Mouse (Mus musculus) lung, postnatal 0 days (tissue): ENCODE measurements around the gene Slc18a2. TPM values are rescaled to one million over a fixed set of nuclear protein-coding genes. Genes with fewer than 3 reads are reported as not detected.

Experiments
- ATAC-seq: fragments of 200-750 bp; cut with Nextera tagmentation; 2 replicates; pipeline ENCODE4 v1.8.0; 2017; ENCODE audit warnings: moderate library complexity
- DNase-seq: peaks from one replicate; pipeline ENCODE4 v3.0.0-alpha.2; 2016; ENCODE audit warnings: low spot score
- H3K27ac ChIP-seq: fragments of 300-500 bp; sonication (generic); 2 replicates; pipeline ENCODE4 v1.5.1; 2014; ENCODE audit warnings: antibody characterized with exemption, mild to moderate bottlenecking, low read length, mixed read lengths
- H3K27me3 ChIP-seq: fragments of 300-500 bp; sonication (generic); replicated peaks from 2 replicates; pipeline ENCODE4 v1.6.1; 2014; ENCODE audit warnings: low read length, mixed read lengths; ENCODE audit not compliant: insufficient read depth
- H3K36me3 ChIP-seq: fragments of 300-500 bp; sonication (generic); 2 replicates; pipeline ENCODE4 v1.6.1; 2014; ENCODE audit warnings: low read length, mixed read lengths; ENCODE audit not compliant: insufficient read depth
- H3K4me1 ChIP-seq: fragments of 300-500 bp; sonication (generic); 2 replicates; pipeline ENCODE4 v1.6.1; 2014; ENCODE audit warnings: antibody characterized with exemption, low read depth, low read length, mixed read lengths; ENCODE audit not compliant: insufficient read depth
- H3K4me2 ChIP-seq: fragments of 300-500 bp; sonication (generic); replicated peaks from 2 replicates; pipeline ENCODE4 v1.6.1; 2014; ENCODE audit warnings: low read depth, mild to moderate bottlenecking, low read length, moderate library complexity, mixed read lengths
- H3K4me3 ChIP-seq: fragments of 300-500 bp; sonication (generic); 2 replicates; pipeline ENCODE4 v1.5.1; 2014; ENCODE audit warnings: low read depth, low read length
- H3K9ac ChIP-seq: fragments of 300-500 bp; sonication (generic); replicated peaks from 2 replicates; pipeline ENCODE4 v1.6.1; 2014; ENCODE audit warnings: low read depth, mild to moderate bottlenecking
- H3K9me3 ChIP-seq: fragments of 300-500 bp; sonication (generic); 2 replicates; pipeline ENCODE4 v1.6.1; 2016; ENCODE audit warnings: low read length, mixed read lengths
- CTCF ChIP-seq: IDR thresholded peaks from 2 replicates; pipeline ENCODE4 v1.5.1; 2016; ENCODE audit warnings: antibody characterized with exemption, mild to moderate bottlenecking
- EP300 ChIP-seq: IDR thresholded peaks from 2 replicates; pipeline ENCODE4 v1.6.1; 2016; ENCODE audit warnings: antibody characterized with exemption, mild to moderate bottlenecking, control low read depth
- WGBS: fragments of 180-500 bp; shearing (Covaris S2); extraction: QIAGEN DNeasy Blood & Tissue Kit; methylation state at CpG from one replicate; pipeline ENCODE4 v1.1.7; 2014; 5-methylcytosine and 5-hydroxymethylcytosine counted together
- polyA plus RNA-seq: library from polyadenylated mRNA; unstranded; fragments of >200 nt; fragmentation: Nextera tagmentation; extraction: Ambion mirVana; gene quantifications from 2 replicates; pipeline ENCODE4 v1.2.1, GENCODE M21; 2015

Slc18a2 gene
- polyA plus RNA-seq, 1 experiment from 2014 or later = 2.7 TPM

GRCm38 (mm10) chr19:59265907-59266306 is 5.2 kb downstream of the Slc18a2 start:
- Histone ChIP-seq H3K27ac (no peak overlapping the region), H3K4me2 (no peak overlapping the region), H3K4me1 (no peaks in the 10 kb centered on the region), H3K27me3 (peaks cover 4% of the 10 kb centered on the region; the same call in 1 of the 2 replicates), H3K36me3 (no peaks in the 10 kb centered on the region), H3K9me3 (no peaks in the 10 kb centered on the region), H3K9ac (no peak overlapping the region), H3K4me3 (no peak overlapping the region)
- 68% methylated on average over 6 of the region's 6 CpGs for WGBS
- DNase-seq (no peak), ATAC-seq (no peak)
- TF ChIP-seq CTCF (no peak), EP300 (no peak)

- H3K27me3 ChIP-seq = no peaks in the 10 kb centered on the region; the same call in 1 of the 2 replicates
- no peak for ATAC-seq
- TF ChIP-seq CTCF (no peak), EP300 (no peak)
- no peak for DNase-seq
- no peak overlapping the region for H3K9ac ChIP-seq
- H3K27ac ChIP-seq = no peak overlapping the region
- no peak overlapping the region for H3K4me2 ChIP-seq
- no peak overlapping the region for H3K4me3 ChIP-seq
- no peaks in the 10 kb centered on the region for H3K9me3 ChIP-seq
- WGBS = 29% methylated on average over 5 of the region's 5 CpGs
- H3K4me1 ChIP-seq = no peaks in the 10 kb centered on the region
- H3K36me3 ChIP-seq = no peaks in the 10 kb centered on the region
Observed at GRCm38 (mm10) chr19:59267417-59267963, 6.8 kb downstream of the Slc18a2 start.

GRCm38 (mm10) chr19:59273190-59273589 is 12.5 kb downstream of the Slc18a2 start:
- Histone ChIP-seq H3K36me3 (no peaks in the 10 kb centered on the region), H3K4me1 (no peaks in the 10 kb centered on the region), H3K9me3 (no peaks in the 10 kb centered on the region), H3K27me3 (no peaks in the 10 kb centered on the region), H3K27ac (no peak overlapping the region), H3K9ac (no peak overlapping the region), H3K4me3 (no peak overlapping the region), H3K4me2 (no peak overlapping the region)
- DNase-seq (no peak), ATAC-seq (no peak)
- no peak for TF ChIP-seq EP300
- TF ChIP-seq CTCF = no peak
- WGBS = 84% methylated on average over 7 of the region's 7 CpGs

- H3K4me3 ChIP-seq = no peak overlapping the region
- DNase-seq = no peak
- ATAC-seq = no peak
- H3K4me1 ChIP-seq = no peaks in the 10 kb centered on the region
- H3K36me3 ChIP-seq = no peaks in the 10 kb centered on the region
- H3K4me2 ChIP-seq = no peak overlapping the region
- H3K9ac ChIP-seq = no peak overlapping the region
- no peak overlapping the region for H3K27ac ChIP-seq
- no peak for TF ChIP-seq CTCF
- TF ChIP-seq EP300 = no peak
- no peaks in the 10 kb centered on the region; the same call in 1 of the 2 replicates for H3K9me3 ChIP-seq
- H3K27me3 ChIP-seq = no peaks in the 10 kb centered on the region
- 73% methylated on average over 7 of the region's 7 CpGs for WGBS
Observed at GRCm38 (mm10) chr19:59276354-59276753, 15.7 kb downstream of the Slc18a2 start.

GRCm38 (mm10) chr19:59280841-59281240 is 20.1 kb downstream of the Slc18a2 start:
- no peak for ATAC-seq
- no peak overlapping the region for H3K4me3 ChIP-seq
- no peak overlapping the region for H3K27ac ChIP-seq
- TF ChIP-seq EP300 = no peak
- no peak for TF ChIP-seq CTCF
- no peaks in the 10 kb centered on the region for H3K36me3 ChIP-seq
- no peak overlapping the region for H3K9ac ChIP-seq
- DNase-seq = no peak
- no peaks in the 10 kb centered on the region; the same call in 1 of the 2 replicates for H3K9me3 ChIP-seq
- H3K27me3 ChIP-seq = no peaks in the 10 kb centered on the region
- no peaks in the 10 kb centered on the region for H3K4me1 ChIP-seq
- no peak overlapping the region for H3K4me2 ChIP-seq

- no peaks in the 10 kb centered on the region; the same call in 1 of the 2 replicates for H3K9me3 ChIP-seq
- no peak for TF ChIP-seq EP300
- TF ChIP-seq CTCF = no peak
- H3K4me1 ChIP-seq = no peaks in the 10 kb centered on the region
- DNase-seq (no peak), ATAC-seq (no peak)
- no peak overlapping the region for H3K27ac ChIP-seq
- H3K4me3 ChIP-seq = no peak overlapping the region
- H3K27me3 ChIP-seq = no peaks in the 10 kb centered on the region
- WGBS = 74% methylated on average over 3 of the region's 3 CpGs
- H3K9ac ChIP-seq = no peak overlapping the region
- H3K36me3 ChIP-seq = no peaks in the 10 kb centered on the region
- H3K4me2 ChIP-seq = no peak overlapping the region
Observed at GRCm38 (mm10) chr19:59282001-59282400, 21.3 kb downstream of the Slc18a2 start.

- no peak overlapping the region for H3K27ac ChIP-seq
Observed at GRCm38 (mm10) chr19:59289042-59289441, 28.3 kb downstream of the Slc18a2 start.

More at GRCm38 (mm10) chr19:59289042-59289441, 28.3 kb downstream of the Slc18a2 start:
- no peaks in the 10 kb centered on the region for H3K27me3 ChIP-seq
- TF ChIP-seq CTCF (no peak), EP300 (no peak)
- no peak overlapping the region for H3K4me3 ChIP-seq
- ATAC-seq (no peak), DNase-seq (no peak)
- H3K4me1 ChIP-seq = no peaks in the 10 kb centered on the region
- H3K4me2 ChIP-seq = no peak overlapping the region
- H3K9me3 ChIP-seq = no peaks in the 10 kb centered on the region
- no peaks in the 10 kb centered on the region for H3K36me3 ChIP-seq
- no peak overlapping the region for H3K9ac ChIP-seq
